Comparison of ENCODE assay signal across 8 mouse cellular contexts in genomic region chr17:3288341-3288740, GRCm38 (mm10). TPM values are rescaled to one million over a fixed set of nuclear protein-coding genes. Genes with fewer than 3 reads are reported as not detected.
A peak's percentile ranks its signal among the peaks of the same experiment; 100 is the strongest.
DNase-seq lines count a peak whose midpoint lies in the region; ATAC-seq and TF ChIP-seq lines count a peak whose summit lies in the region.

No protein-coding gene starts in this region.

- H3K9ac ChIP-seq in neural tube, embryonic 15.5 days (replicated peaks): no peak overlapping the region
- H3K9ac ChIP-seq in embryonic facial prominence, embryonic 11.5 days (replicated peaks; ENCODE audit: low read length): no peak overlapping the region
- H3K9ac ChIP-seq in limb, embryonic 11.5 days (ENCODE audit: low read length): no peak overlapping the region

- peak; percentile 73 for TF ChIP-seq CTCF in kidney, adult 2 months (conservative IDR thresholded peaks at IDR 0.05; ENCODE audit: insufficient read depth, insufficient read length, low read depth, low read length)

- no peak for TF ChIP-seq POLR2A in kidney, adult 2 months (IDR thresholded peaks at IDR 0.05; ENCODE audit: low read depth, low read length)

- H3K27me3 ChIP-seq in neural tube, embryonic 15.5 days (replicated peaks): no peaks in the 10 kb centered on the region
- no peaks in the 10 kb centered on the region for H3K27me3 ChIP-seq in embryonic facial prominence, embryonic 11.5 days (ENCODE audit: control insufficient read depth, insufficient read depth, low read length)
- H3K27me3 ChIP-seq in kidney, adult 2 months (replicated peaks; ENCODE audit: control insufficient read depth, insufficient read depth, low read length): no peaks in the 10 kb centered on the region
- H3K27me3 ChIP-seq in limb, embryonic 11.5 days (ENCODE audit: control insufficient read depth, insufficient read depth, low read length): no peaks in the 10 kb centered on the region

- WGBS in neural tube, embryonic 15.5 days: 28% methylated on average over 6 of the region's 6 CpGs
- 21% methylated on average over 6 of the region's 6 CpGs for WGBS in embryonic facial prominence, embryonic 11.5 days
- WGBS in kidney, adult 2 months: 18% methylated on average over 6 of the region's 6 CpGs
- 21% methylated on average over 6 of the region's 6 CpGs for WGBS in limb, embryonic 11.5 days

- H3K4me2 ChIP-seq in neural tube, embryonic 15.5 days: no peak overlapping the region
- H3K4me2 ChIP-seq in embryonic facial prominence, embryonic 11.5 days (ENCODE audit: low read depth, low read length): no peak overlapping the region
- no peak overlapping the region for H3K4me2 ChIP-seq in limb, embryonic 11.5 days (ENCODE audit: low read depth, severe bottlenecking)

- peaks cover 20% of the 10 kb centered on the region; the same call in 1 of the 2 replicates for H3K4me1 ChIP-seq in neural tube, embryonic 15.5 days
- H3K4me1 ChIP-seq in embryonic facial prominence, embryonic 11.5 days (ENCODE audit: control insufficient read depth, insufficient read depth, low read length): no peaks in the 10 kb centered on the region
- no peaks in the 10 kb centered on the region for H3K4me1 ChIP-seq in kidney, adult 2 months (ENCODE audit: control insufficient read depth, insufficient read depth, low read length)
- peaks cover 6% of the 10 kb centered on the region; the same call in 1 of the 2 replicates for H3K4me1 ChIP-seq in limb, embryonic 11.5 days (ENCODE audit: control insufficient read depth, insufficient read depth, low read length)

- no peak overlapping the region for H3K4me3 ChIP-seq in neural tube, embryonic 15.5 days (replicated peaks)
- H3K4me3 ChIP-seq in embryonic facial prominence, embryonic 11.5 days (ENCODE audit: low read depth, low read length): no peak overlapping the region
- H3K4me3 ChIP-seq in kidney, adult 2 months (ENCODE audit: insufficient read depth, low read depth, low read length): no peak overlapping the region
- H3K4me3 ChIP-seq in limb, embryonic 11.5 days (ENCODE audit: low read depth, low read length): no peak overlapping the region

- DNase-seq in neural tube, embryonic 10.5 days (ENCODE audit: extremely low spot score, low spot score): peak; percentile 58
- DNase-seq in adrenal gland, postnatal 25 days: peak; percentile 59
- peak; percentile 73 for DNase-seq in embryonic facial prominence, embryonic 11.5 days (ENCODE audit: low spot score)
- DNase-seq in kidney, adult 2 months: peak; percentile 52
- peak; percentile 84 for DNase-seq in limb, embryonic 11.5 days (ENCODE audit: low spot score)
- peak; percentile 56 for DNase-seq in ovary, postnatal 14 days (ENCODE audit: low spot score)
- DNase-seq in urinary bladder, postnatal 25 days (ENCODE audit: low spot score): peak; percentile 42

- H3K27ac ChIP-seq in neural tube, embryonic 15.5 days (replicated peaks): no peak overlapping the region
- H3K27ac ChIP-seq in embryonic facial prominence, embryonic 11.5 days (replicated peaks; ENCODE audit: low read depth, low read length): no peak overlapping the region
- no peak overlapping the region for H3K27ac ChIP-seq in kidney, adult 2 months (ENCODE audit: insufficient read depth, low read depth, low read length)
- no peak overlapping the region for H3K27ac ChIP-seq in limb, embryonic 11.5 days (replicated peaks; ENCODE audit: low read depth, low read length)

- no peak for ATAC-seq in neural tube, embryonic 15.5 days (ENCODE audit: low FRiP score)
- ATAC-seq in embryonic facial prominence, embryonic 11.5 days (replicated peaks; ENCODE audit: insufficient number of reproducible peaks, low FRiP score, low TSS enrichment, low read depth): no peak
- no peak for ATAC-seq in limb, embryonic 11.5 days (ENCODE audit: insufficient number of reproducible peaks, low FRiP score, low TSS enrichment, low read depth)

- H3K36me3 ChIP-seq in neural tube, embryonic 15.5 days: peaks cover 9% of the 10 kb centered on the region
- no peaks in the 10 kb centered on the region for H3K36me3 ChIP-seq in embryonic facial prominence, embryonic 11.5 days (replicated peaks; ENCODE audit: control insufficient read depth, insufficient read depth, low read depth, low read length)
- no peaks in the 10 kb centered on the region for H3K36me3 ChIP-seq in kidney, adult 2 months (ENCODE audit: control insufficient read depth, insufficient read depth, low read length)
- no peaks in the 10 kb centered on the region for H3K36me3 ChIP-seq in limb, embryonic 11.5 days (ENCODE audit: control insufficient read depth, insufficient read depth, low read length)

- H3K9me3 ChIP-seq in neural tube, embryonic 15.5 days (replicated peaks): no peaks in the 10 kb centered on the region
- no peaks in the 10 kb centered on the region for H3K9me3 ChIP-seq in embryonic facial prominence, embryonic 11.5 days (replicated peaks; ENCODE audit: control insufficient read depth, low read length)
- H3K9me3 ChIP-seq in limb, embryonic 11.5 days (ENCODE audit: control insufficient read depth, low read length): no peaks in the 10 kb centered on the region; the same call in 1 of the 2 replicates

RNA-seq across cellular contexts. Expression of gene Tiam2, which starts 38.0 kb away (rescaled TPM):
- polyA plus RNA-seq in neural tube, embryonic 15.5 days (2015; fragmentation: Nextera tagmentation; extraction: Ambion mirVana): 5.3 and 5.6 TPM in 2 replicates
- 45.6 and 47.1 TPM in 2 replicates for total RNA-seq in adrenal gland, postnatal 25 days (2021)
- polyA plus RNA-seq in embryonic facial prominence, embryonic 11.5 days (2014; fragmentation: Nextera tagmentation; extraction: Ambion mirVana): 8.9 and 11.9 TPM in 2 replicates
- polyA plus RNA-seq in kidney, adult 2 months (2012; rRNA removed): 1.1 and 1.2 TPM in 2 replicates
- 8.3 and 8.4 TPM in 2 replicates for polyA plus RNA-seq in limb, embryonic 11.5 days (2014; fragmentation: Nextera tagmentation; extraction: Ambion mirVana)
